Mouse (Mus musculus) intestine, postnatal 0 days (tissue): Measurements from ENCODE around the gene Ripor3. TPM values are rescaled to one million over a fixed set of nuclear protein-coding genes. Genes with fewer than 3 reads are reported as not detected.

ENCODE experiments used
- ATAC-seq: fragments of 200-750 bp; cut with Nextera tagmentation; 2 replicates; pipeline ENCODE4 v1.8.0; 2017; ENCODE audit warnings: mild to moderate bottlenecking, moderate TSS enrichment, moderate library complexity
- H3K27ac ChIP-seq: fragments of 300-500 bp; sonication (generic); 2 replicates; pipeline ENCODE4 v1.5.1; 2014; ENCODE audit warnings: mild to moderate bottlenecking, low read depth, low read length, moderate library complexity
- H3K27me3 ChIP-seq: fragments of 300-500 bp; sonication (generic); replicated peaks from 2 replicates; pipeline ENCODE4 v1.6.1; 2014; ENCODE audit warnings: low read length, mixed read lengths; ENCODE audit not compliant: control insufficient read depth, insufficient read depth
- H3K36me3 ChIP-seq: fragments of 300-500 bp; sonication (generic); 2 replicates; pipeline ENCODE4 v1.6.1; 2014; ENCODE audit warnings: mild to moderate bottlenecking, moderate library complexity; ENCODE audit not compliant: control insufficient read depth, insufficient read depth
- H3K4me1 ChIP-seq: fragments of 300-500 bp; sonication (generic); replicated peaks from 2 replicates; pipeline ENCODE4 v1.6.1; 2014; ENCODE audit warnings: antibody characterized with exemption, low read length, mixed read lengths; ENCODE audit not compliant: control insufficient read depth, insufficient read depth
- H3K4me2 ChIP-seq: fragments of 300-500 bp; sonication (generic); replicated peaks from 2 replicates; pipeline ENCODE4 v1.6.1; 2014; ENCODE audit warnings: low read depth, mild to moderate bottlenecking, moderate library complexity
- H3K4me3 ChIP-seq: fragments of 300-500 bp; sonication (generic); 2 replicates; pipeline ENCODE4 v1.5.1; 2014; ENCODE audit warnings: low read depth, low read length
- H3K9ac ChIP-seq: fragments of 300-500 bp; sonication (generic); 2 replicates; pipeline ENCODE4 v1.6.1; 2014; ENCODE audit warnings: mild to moderate bottlenecking, low read depth, low read length
- H3K9me3 ChIP-seq: fragments of 300-500 bp; sonication (generic); 2 replicates; pipeline ENCODE4 v1.6.1; 2016; ENCODE audit warnings: mixed run types; ENCODE audit not compliant: control insufficient read depth
- CTCF ChIP-seq: sonication (generic); IDR thresholded peaks from 2 replicates; pipeline ENCODE4 v1.5.1; 2016; ENCODE audit warnings: low read depth, mild to moderate bottlenecking, control low read depth, antibody characterized with exemption, moderate library complexity
- WGBS: fragments of 180-500 bp; shearing (Covaris S2); extraction: QIAGEN DNeasy Blood & Tissue Kit; methylation state at CpG from one replicate; pipeline ENCODE4 v1.1.7; 2014; 5-methylcytosine and 5-hydroxymethylcytosine counted together
- polyA plus RNA-seq: library from polyadenylated mRNA; unstranded; fragments of >200 nt; fragmentation: Nextera tagmentation; extraction: Ambion mirVana; gene quantifications from 2 replicates; pipeline ENCODE4 v1.2.1, GENCODE M21; 2015

Ripor3 gene
- polyA plus RNA-seq, 1 experiment from 2014 or later, result 1.5 TPM

- H3K36me3 ChIP-seq, result no peaks in the 10 kb centered on the region
- no peak overlapping the region; the same call in 1 of the 2 replicates for H3K4me2 ChIP-seq
- no peak for ATAC-seq
- H3K9ac ChIP-seq, result no peak overlapping the region
- no peaks in the 10 kb centered on the region for H3K9me3 ChIP-seq
- H3K27ac ChIP-seq, result peak overlapping the region; percentile 35
- no peak overlapping the region for H3K4me3 ChIP-seq
- H3K4me1 ChIP-seq, result no peaks in the 10 kb centered on the region; the same call in none of the 2 replicates
- WGBS, result 11% methylated on average over 5 of the region's 5 CpGs
- TF ChIP-seq CTCF, result no peak
- 0 out of 2 replicates have a peak, but pooled peaks cover 3% of the 10 kb centered on the region for H3K27me3 ChIP-seq
Measured at GRCm38 (mm10) chr2:168045771-168046170, 35.4 kb upstream of the Ripor3 start.

DNA sequence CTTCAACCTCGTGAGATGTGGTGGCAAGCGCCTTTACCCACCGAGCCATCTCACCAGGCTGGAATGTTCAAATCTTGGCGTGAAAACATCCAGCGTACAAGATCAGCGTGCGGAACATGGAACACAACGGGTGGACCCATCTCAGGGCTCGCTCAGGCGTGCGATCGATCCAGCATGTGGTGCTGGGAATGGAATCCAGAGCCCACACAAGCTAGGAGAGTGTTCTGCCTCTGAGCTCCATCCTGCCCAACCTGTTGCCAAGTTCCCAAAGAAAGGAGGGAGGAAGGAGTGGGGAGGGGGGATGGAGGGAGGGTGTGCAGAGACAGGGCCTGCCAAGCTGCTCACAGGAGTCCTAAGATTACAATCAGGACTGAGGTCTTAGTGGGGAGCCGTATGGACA is 34.9 kb upstream of the Ripor3 start:
- no peak; the same call in 1 of the 2 replicates for ATAC-seq
- no peak for TF ChIP-seq CTCF
- H3K4me1 ChIP-seq, result no peaks in the 10 kb centered on the region; the same call in none of the 2 replicates
- H3K9me3 ChIP-seq, result no peaks in the 10 kb centered on the region
- H3K27me3 ChIP-seq, result 0 out of 2 replicates have a peak, but pooled peaks cover 3% of the 10 kb centered on the region
- no peak overlapping the region for H3K9ac ChIP-seq
- no peaks in the 10 kb centered on the region for H3K36me3 ChIP-seq
- WGBS, result 56% methylated on average over 13 of the region's 13 CpGs
- H3K4me3 ChIP-seq, result no peak overlapping the region
- peak overlapping the region; percentile 35; the same call in 1 of the 2 replicates for H3K27ac ChIP-seq
- H3K4me2 ChIP-seq, result no peak overlapping the region; the same call in 1 of the 2 replicates

DNA sequence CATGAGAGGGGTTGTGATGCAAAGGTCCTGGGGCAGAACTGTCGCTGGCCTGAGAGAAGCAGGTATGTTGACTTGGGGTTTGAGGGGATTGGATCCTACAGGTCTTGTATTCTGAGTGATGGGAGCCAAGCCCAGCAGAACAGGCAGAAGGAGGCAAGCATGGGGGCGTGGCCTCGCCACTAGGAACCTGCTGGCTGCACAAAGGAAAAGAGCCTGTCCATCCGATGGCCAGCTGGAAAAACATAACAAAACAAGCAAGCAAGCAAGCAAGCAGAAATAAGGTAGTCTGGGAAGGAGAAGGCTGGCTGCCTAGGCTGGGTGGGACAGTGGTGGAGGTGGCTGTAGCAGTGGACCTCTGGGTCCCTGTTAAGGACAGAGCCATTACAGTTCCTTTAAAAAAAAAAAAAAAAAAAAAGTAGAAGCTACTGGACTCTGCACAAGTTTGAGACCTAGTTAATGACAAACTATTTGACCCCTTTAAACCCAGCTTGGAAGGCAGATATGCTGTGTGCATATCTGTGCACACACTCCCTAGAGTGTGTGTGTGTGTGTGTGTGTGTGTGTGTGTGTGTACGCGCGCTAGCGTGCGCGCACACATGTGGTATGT is 34.4 kb upstream of the Ripor3 start:
- no peak overlapping the region; the same call in 1 of the 2 replicates for H3K4me2 ChIP-seq
- no peak overlapping the region for H3K9ac ChIP-seq
- no peak overlapping the region for H3K4me3 ChIP-seq
- no peak for TF ChIP-seq CTCF
- 0 out of 2 replicates have a peak, but pooled peaks cover 3% of the 10 kb centered on the region for H3K27me3 ChIP-seq
- WGBS, result 66% methylated on average over 10 of the region's 10 CpGs
- no peaks in the 10 kb centered on the region for H3K36me3 ChIP-seq
- no peak overlapping the region for H3K27ac ChIP-seq
- H3K9me3 ChIP-seq, result no peaks in the 10 kb centered on the region
- H3K4me1 ChIP-seq, result no peaks in the 10 kb centered on the region; the same call in none of the 2 replicates
- peak; percentile 26; the same call in 1 of the 2 replicates for ATAC-seq

DNA sequence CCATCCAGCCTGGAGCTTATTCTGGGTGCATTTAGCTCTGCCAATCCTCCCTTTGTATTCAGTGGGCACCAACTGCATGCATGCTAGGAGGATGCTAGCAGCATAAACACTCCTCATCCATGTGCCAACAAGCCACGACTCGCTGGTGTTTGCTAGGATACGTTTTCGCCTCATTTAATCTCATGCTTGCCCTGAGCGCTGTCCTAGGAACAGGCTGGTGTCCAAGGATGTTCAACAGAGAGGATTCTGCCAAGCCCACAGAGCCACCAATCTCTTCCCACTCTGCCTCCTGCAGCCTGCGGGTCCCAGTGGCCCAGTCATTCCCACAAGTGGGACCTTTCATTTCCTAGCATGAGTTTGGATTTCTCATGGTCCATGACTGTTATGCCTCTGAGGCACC is 31.6 kb upstream of the Ripor3 start:
- 84% methylated on average over 6 of the region's 6 CpGs for WGBS
- H3K9me3 ChIP-seq, result no peaks in the 10 kb centered on the region
- no peak overlapping the region for H3K4me2 ChIP-seq
- no peaks in the 10 kb centered on the region for H3K36me3 ChIP-seq
- no peaks in the 10 kb centered on the region; the same call in 1 of the 2 replicates for H3K4me1 ChIP-seq
- no peak for ATAC-seq
- no peak for TF ChIP-seq CTCF
- no peak overlapping the region for H3K4me3 ChIP-seq
- H3K27me3 ChIP-seq, result no peaks in the 10 kb centered on the region
- H3K27ac ChIP-seq, result no peak overlapping the region
- no peak overlapping the region for H3K9ac ChIP-seq

DNA sequence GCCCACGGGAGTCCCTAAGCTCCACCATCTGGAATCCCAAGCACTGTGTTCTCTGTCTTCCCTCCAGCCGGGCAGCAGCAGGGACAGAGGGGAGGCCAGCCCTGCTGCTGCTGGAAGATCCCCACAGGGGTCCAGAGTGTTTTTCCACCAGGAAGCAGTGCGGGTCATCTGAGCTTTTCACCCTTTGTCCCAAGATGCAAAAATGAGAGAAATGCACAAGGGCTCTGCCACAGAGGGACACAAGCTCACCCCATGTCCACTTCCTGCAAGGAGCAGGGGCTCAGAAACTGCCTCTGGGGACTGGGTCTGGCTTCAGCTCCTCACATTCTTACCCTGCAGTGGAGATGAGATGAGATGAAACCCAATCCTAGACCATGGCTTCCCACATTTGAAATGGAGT is 30.3 kb upstream of the Ripor3 start:
- no peak for ATAC-seq
- Histone ChIP-seq H3K4me3 (no peak overlapping the region), H3K36me3 (no peaks in the 10 kb centered on the region), H3K27me3 (no peaks in the 10 kb centered on the region), H3K4me1 (no peaks in the 10 kb centered on the region; the same call in 1 of the 2 replicates), H3K4me2 (no peak overlapping the region), H3K9me3 (no peaks in the 10 kb centered on the region), H3K9ac (no peak overlapping the region), H3K27ac (no peak overlapping the region)
- 62% methylated on average over 3 of the region's 3 CpGs for WGBS
- no peak for TF ChIP-seq CTCF

DNA sequence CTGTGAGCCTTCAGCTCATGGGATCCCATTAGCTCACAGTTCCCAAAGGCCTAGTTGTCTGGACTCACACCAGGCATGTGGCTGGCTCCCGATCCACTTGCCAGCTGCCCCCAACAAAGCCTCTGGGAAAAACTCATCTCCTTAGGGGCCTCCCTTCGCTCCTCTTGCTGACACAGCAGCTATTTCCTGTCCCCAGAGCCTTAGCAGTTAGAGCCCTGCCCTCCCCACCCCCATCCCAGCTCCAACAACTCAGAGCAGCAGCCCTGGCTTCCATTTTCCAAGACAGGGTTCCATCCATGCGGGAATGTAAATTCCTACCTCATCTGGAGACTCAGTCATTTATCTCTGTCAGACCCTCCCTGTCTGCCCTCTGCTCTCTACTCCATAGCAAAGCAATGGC is 26.6 kb upstream of the Ripor3 start:
- Histone ChIP-seq H3K4me1 (no peaks in the 10 kb centered on the region; the same call in 1 of the 2 replicates), H3K9ac (no peak overlapping the region), H3K27me3 (no peaks in the 10 kb centered on the region), H3K27ac (no peak overlapping the region), H3K4me3 (no peak overlapping the region), H3K9me3 (no peaks in the 10 kb centered on the region), H3K36me3 (no peaks in the 10 kb centered on the region), H3K4me2 (no peak overlapping the region)
- 28% methylated on average over 3 of the region's 3 CpGs for WGBS
- TF ChIP-seq CTCF, result no peak
- no peak for ATAC-seq
